Mouse (Mus musculus) layer of hippocampus, postnatal 14 days (tissue): ENCODE results near the gene Dnajc2. TPM values are rescaled to one million over a fixed set of nuclear protein-coding genes. Genes with fewer than 3 reads are reported as not detected.
"Not testable (repeated sequence)": the region's sequence is repeated elsewhere in the genome, so short reads cannot be mapped to it uniquely, and the experiment has no call there.

Experiments used
- DNase-seq, 2 experiments: peaks; one replicate each; pipeline ENCODE4 v3.0.0; 2021 to 2022; ENCODE audit warnings: low spot score in 2 of 2, mixed read lengths in 1 of 2
- total RNA-seq, 2 experiments: library from RNA; stranded (reverse); gene quantifications; 2 replicates each; pipeline ENCODE4 v1.2.3; 2021

Gene Dnajc2
- total RNA-seq, 2 experiments from 2014 or later = 27.9 to 33.2 TPM

- DNase-seq = no peak
Measured at GRCm38 (mm10) chr5:21744651-21745050, 40.4 kb downstream of the Dnajc2 start.

GRCm38 (mm10) chr5:21743606-21744005 lies 41.4 kb downstream of the Dnajc2 start:
- DNase-seq = no peak

GRCm38 (mm10) chr5:21739881-21740280 lies 45.2 kb downstream of the Dnajc2 start:
- no peak for DNase-seq

- DNase-seq = no peak
Measured at GRCm38 (mm10) chr5:21739120-21739519, 45.9 kb downstream of the Dnajc2 start.

GRCm38 (mm10) chr5:21737620-21738019 lies 47.4 kb downstream of the Dnajc2 start:
- no peak for DNase-seq

- peak; percentile 89 to 92 for DNase-seq
Measured at GRCm38 (mm10) chr5:21736956-21737585, 48.0 kb downstream of the Dnajc2 start, which contains the start of gene Pmpcb. Pmpcb (plus strand) TSS chr5:21737141.

- no peak for DNase-seq
Measured at GRCm38 (mm10) chr5:21736046-21736445, 49.0 kb downstream of the Dnajc2 start.

GRCm38 (mm10) chr5:21735584-21735983 lies 49.5 kb downstream of the Dnajc2 start:
- DNase-seq = peak; percentile 42 to 61

GRCm38 (mm10) chr5:21735100-21735499 lies 50.0 kb downstream of the Dnajc2 start:
- no peak for DNase-seq

- DNase-seq = peak; percentile 69 to 87
Measured at GRCm38 (mm10) chr5:21732930-21733329, 52.1 kb downstream of the Dnajc2 start.

- DNase-seq = no peak
Measured at GRCm38 (mm10) chr5:21732177-21732911, 52.7 kb downstream of the Dnajc2 start.

GRCm38 (mm10) chr5:21729107-21729506 lies 55.9 kb downstream of the Dnajc2 start:
- no peak for DNase-seq

GRCm38 (mm10) chr5:21724872-21725271 lies 60.2 kb downstream of the Dnajc2 start:
- DNase-seq = no peak

- DNase-seq = no peak
Measured at GRCm38 (mm10) chr5:21724427-21724826, 60.6 kb downstream of the Dnajc2 start.

GRCm38 (mm10) chr5:21719209-21719608 lies 65.8 kb downstream of the Dnajc2 start:
- DNase-seq = no peak

GRCm38 (mm10) chr5:21718546-21718945 lies 66.5 kb downstream of the Dnajc2 start:
- DNase-seq = no peak

GRCm38 (mm10) chr5:21717165-21717715 lies 67.8 kb downstream of the Dnajc2 start:
- DNase-seq = no peak

- DNase-seq = no peak
Measured at GRCm38 (mm10) chr5:21714447-21714846, 70.6 kb downstream of the Dnajc2 start.

- no peak for DNase-seq
Measured at GRCm38 (mm10) chr5:21712127-21712715, 72.8 kb downstream of the Dnajc2 start.

GRCm38 (mm10) chr5:21708011-21708410 lies 77.0 kb downstream of the Dnajc2 start:
- DNase-seq = not testable (repeated sequence)
